Mouse (Mus musculus): ENCODE data around the gene Tmem178b. TPM values are rescaled to one million over a fixed set of nuclear protein-coding genes. Genes with fewer than 3 reads are reported as not detected.

The Tmem178b gene
- total RNA-seq (2018; cell fraction: chromatin; rRNA removed), result not detected
- total RNA-seq (2018; cell fraction: cytosol; rRNA removed), result not detected
- not detected for total RNA-seq (2018; cell fraction: nucleus; rRNA removed)
- not detected in 3 replicates for polyA plus RNA-seq (2018)

- no peak within 1 kb of the TSS for H3K4me3 ChIP-seq (ENCODE audit: inconsistent target)
- H3K79me2 ChIP-seq (ENCODE audit: inconsistent target), result no peaks in the 10 kb centered on the region
- 2% methylated on average over 63 of the region's 63 CpGs for WGBS (ENCODE audit: missing documents)
- H3K36me3 ChIP-seq (ENCODE audit: inconsistent target), result no peaks in the 10 kb centered on the region
- H3K27ac ChIP-seq, result no peak within 1 kb of the TSS
These were observed at the start of gene Tmem178b for GRCm38 (mm10) chr6:39872901-39873591. Gene Tmem178b, plus strand, starts transcription at chr6:39873271.

- H3K36me3 ChIP-seq (ENCODE audit: inconsistent target), result no peaks in the 10 kb centered on the region
- WGBS (ENCODE audit: missing documents), result 98% methylated on average over 5 of the region's 5 CpGs
- H3K4me3 ChIP-seq (ENCODE audit: inconsistent target), result no peak overlapping the region
- no peaks in the 10 kb centered on the region for H3K79me2 ChIP-seq (ENCODE audit: inconsistent target)
- no peak overlapping the region for H3K27ac ChIP-seq
These were observed 44.3 kb upstream of the Tmem178b start for GRCm38 (mm10) chr6:39828736-39829135.

GRCm38 (mm10) chr6:39843698-39844342 lies 29.3 kb upstream of the Tmem178b start:
- H3K36me3 ChIP-seq (ENCODE audit: inconsistent target), result no peaks in the 10 kb centered on the region
- no peaks in the 10 kb centered on the region for H3K79me2 ChIP-seq (ENCODE audit: inconsistent target)
- no peak overlapping the region for H3K27ac ChIP-seq
- H3K4me3 ChIP-seq (ENCODE audit: inconsistent target), result no peak overlapping the region
- 89% methylated on average over 14 of the region's 14 CpGs for WGBS (ENCODE audit: missing documents)

GRCm38 (mm10) chr6:39847538-39847937 lies 25.5 kb upstream of the Tmem178b start:
- Histone ChIP-seq H3K36me3 (ENCODE audit: inconsistent target) (no peaks in the 10 kb centered on the region), H3K79me2 (ENCODE audit: inconsistent target) (no peaks in the 10 kb centered on the region), H3K27ac (no peak overlapping the region), H3K4me3 (ENCODE audit: inconsistent target) (no peak overlapping the region)
- WGBS (ENCODE audit: missing documents), result 30% methylated on average over 2 of the region's 2 CpGs

GRCm38 (mm10) chr6:39848766-39849165 lies 24.3 kb upstream of the Tmem178b start:
- no peaks in the 10 kb centered on the region for H3K79me2 ChIP-seq (ENCODE audit: inconsistent target)
- no peaks in the 10 kb centered on the region for H3K36me3 ChIP-seq (ENCODE audit: inconsistent target)
- WGBS (ENCODE audit: missing documents), result 33% methylated on average over 7 of the region's 7 CpGs
- H3K27ac ChIP-seq, result no peak overlapping the region
- H3K4me3 ChIP-seq (ENCODE audit: inconsistent target), result no peak overlapping the region

- no peak overlapping the region for H3K27ac ChIP-seq
- WGBS (ENCODE audit: missing documents), result 88% methylated on average over 4 of the region's 4 CpGs
- H3K4me3 ChIP-seq (ENCODE audit: inconsistent target), result no peak overlapping the region
- no peaks in the 10 kb centered on the region for H3K36me3 ChIP-seq (ENCODE audit: inconsistent target)
- no peaks in the 10 kb centered on the region for H3K79me2 ChIP-seq (ENCODE audit: inconsistent target)
These were observed 23.4 kb upstream of the Tmem178b start for GRCm38 (mm10) chr6:39849667-39850066.

GRCm38 (mm10) chr6:39870271-39871135 lies 2.6 kb upstream of the Tmem178b start:
- Histone ChIP-seq H3K36me3 (ENCODE audit: inconsistent target) (no peaks in the 10 kb centered on the region), H3K27ac (no peak overlapping the region), H3K79me2 (ENCODE audit: inconsistent target) (no peaks in the 10 kb centered on the region), H3K4me3 (ENCODE audit: inconsistent target) (no peak overlapping the region)
- 2% methylated on average over 23 of the region's 28 CpGs for WGBS (ENCODE audit: missing documents)

GRCm38 (mm10) chr6:39871381-39872305 lies 1.4 kb upstream of the Tmem178b start:
- no peak overlapping the region for H3K4me3 ChIP-seq (ENCODE audit: inconsistent target)
- H3K27ac ChIP-seq, result no peak overlapping the region
- H3K36me3 ChIP-seq (ENCODE audit: inconsistent target), result no peaks in the 10 kb centered on the region
- H3K79me2 ChIP-seq (ENCODE audit: inconsistent target), result no peaks in the 10 kb centered on the region
- 2% methylated on average over 63 of the region's 71 CpGs for WGBS (ENCODE audit: missing documents)

- H3K27ac ChIP-seq, result no peak overlapping the region
- no peaks in the 10 kb centered on the region for H3K36me3 ChIP-seq (ENCODE audit: inconsistent target)
- H3K79me2 ChIP-seq (ENCODE audit: inconsistent target), result no peaks in the 10 kb centered on the region
- 3% methylated on average over 39 of the region's 39 CpGs for WGBS (ENCODE audit: missing documents)
- H3K4me3 ChIP-seq (ENCODE audit: inconsistent target), result no peak overlapping the region
These were observed 668 bp upstream of the Tmem178b start for GRCm38 (mm10) chr6:39872306-39872900.

GRCm38 (mm10) chr6:39875186-39875585 lies 2.1 kb downstream of the Tmem178b start:
- 77% methylated on average over 4 of the region's 4 CpGs for WGBS (ENCODE audit: missing documents)
- no peak overlapping the region for H3K27ac ChIP-seq
- no peaks in the 10 kb centered on the region for H3K36me3 ChIP-seq (ENCODE audit: inconsistent target)
- H3K4me3 ChIP-seq (ENCODE audit: inconsistent target), result no peak overlapping the region
- no peaks in the 10 kb centered on the region for H3K79me2 ChIP-seq (ENCODE audit: inconsistent target)

GRCm38 (mm10) chr6:39876444-39876843 lies 3.4 kb downstream of the Tmem178b start:
- H3K27ac ChIP-seq, result no peak overlapping the region
- no peaks in the 10 kb centered on the region for H3K36me3 ChIP-seq (ENCODE audit: inconsistent target)
- no peaks in the 10 kb centered on the region for H3K79me2 ChIP-seq (ENCODE audit: inconsistent target)
- no peak overlapping the region for H3K4me3 ChIP-seq (ENCODE audit: inconsistent target)
- 86% methylated on average over 3 of the region's 3 CpGs for WGBS (ENCODE audit: missing documents)

- 70% methylated on average over 3 of the region's 3 CpGs for WGBS (ENCODE audit: missing documents)
- Histone ChIP-seq H3K4me3 (ENCODE audit: inconsistent target) (no peak overlapping the region), H3K79me2 (ENCODE audit: inconsistent target) (no peaks in the 10 kb centered on the region), H3K27ac (no peak overlapping the region), H3K36me3 (ENCODE audit: inconsistent target) (no peaks in the 10 kb centered on the region)
These were observed 17.7 kb downstream of the Tmem178b start for GRCm38 (mm10) chr6:39890811-39891210.

GRCm38 (mm10) chr6:39896500-39896899 lies 23.4 kb downstream of the Tmem178b start:
- Histone ChIP-seq H3K27ac (no peak overlapping the region), H3K79me2 (ENCODE audit: inconsistent target) (no peaks in the 10 kb centered on the region), H3K36me3 (ENCODE audit: inconsistent target) (no peaks in the 10 kb centered on the region), H3K4me3 (ENCODE audit: inconsistent target) (no peak overlapping the region)
- WGBS (ENCODE audit: missing documents), result 86% methylated on average over 3 of the region's 3 CpGs

All from macrophage (primary cell).